Mouse (Mus musculus) T-cell, adult 2 months (primary cell): ENCODE results near the gene Znrf1.

ENCODE experiments used
- DNase-seq: peaks from one replicate; pipeline ENCODE4 v3.0.0; 2022; ENCODE audit warnings: low spot score

Znrf1 gene

DNA sequence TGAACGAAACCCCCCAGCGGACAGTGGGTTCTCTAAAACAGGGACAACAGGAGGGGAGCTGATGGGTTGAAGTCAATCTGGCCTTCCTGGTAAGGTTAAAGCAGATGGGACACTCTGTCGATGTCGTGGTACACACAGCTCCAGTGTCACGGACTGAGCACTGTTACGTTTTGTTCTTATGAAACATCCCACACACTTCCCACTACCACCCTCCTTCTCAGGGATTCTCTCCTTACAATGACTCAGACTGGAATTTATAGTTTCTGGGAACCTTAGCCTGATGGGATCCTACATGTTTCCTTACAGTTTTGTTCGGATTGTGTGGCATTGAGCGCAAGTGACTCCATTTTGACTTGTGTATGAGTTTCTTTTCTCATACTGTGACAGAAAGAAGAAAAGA is 95.7 kb downstream of the Znrf1 start:
- no peak for DNase-seq

DNA sequence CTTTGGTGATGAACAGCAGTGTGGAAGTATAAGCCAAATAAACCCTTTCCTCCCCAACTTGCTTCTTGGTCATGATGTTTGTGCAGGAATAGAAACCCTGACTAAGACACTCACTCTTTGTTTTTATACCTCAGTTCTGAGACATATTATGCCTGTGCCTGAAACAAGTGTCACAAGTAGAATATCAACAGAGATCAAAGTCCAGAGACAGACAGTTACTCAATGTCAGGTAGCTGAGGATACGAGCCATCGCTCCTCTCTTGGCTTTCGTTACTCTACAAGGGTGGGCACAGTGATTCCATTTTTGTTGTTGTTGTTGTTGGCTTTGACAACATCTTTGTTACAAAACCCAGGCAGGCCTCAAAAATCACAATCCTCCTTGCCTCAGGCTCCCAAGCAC is 97.1 kb downstream of the Znrf1 start:
- no peak for DNase-seq

GRCm38 (mm10) chr8:111638086-111638485 is 102.2 kb downstream of the Znrf1 start:
- no peak for DNase-seq

GRCm38 (mm10) chr8:111641064-111641463 is 105.2 kb downstream of the Znrf1 start:
- no peak for DNase-seq

DNA sequence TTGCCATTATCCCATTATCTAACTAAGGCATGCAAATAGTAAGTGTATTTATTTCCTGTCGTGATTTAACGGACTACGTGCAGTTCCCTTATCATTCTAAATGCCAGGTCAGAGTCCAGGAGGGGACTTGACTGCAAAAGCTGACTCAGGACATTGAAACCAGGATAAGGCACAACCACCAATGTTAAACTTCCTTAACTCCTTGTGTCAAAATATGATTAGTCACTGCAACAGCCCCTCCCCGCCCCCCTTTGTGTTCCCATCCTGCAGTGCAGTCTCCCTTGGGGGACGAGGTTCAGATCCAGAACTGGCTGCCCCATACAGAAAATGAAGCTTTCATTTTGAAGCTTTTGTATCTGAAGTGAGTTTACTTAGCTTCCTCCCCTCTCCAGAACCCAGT is 106.6 kb downstream of the Znrf1 start:
- no peak for DNase-seq

DNA sequence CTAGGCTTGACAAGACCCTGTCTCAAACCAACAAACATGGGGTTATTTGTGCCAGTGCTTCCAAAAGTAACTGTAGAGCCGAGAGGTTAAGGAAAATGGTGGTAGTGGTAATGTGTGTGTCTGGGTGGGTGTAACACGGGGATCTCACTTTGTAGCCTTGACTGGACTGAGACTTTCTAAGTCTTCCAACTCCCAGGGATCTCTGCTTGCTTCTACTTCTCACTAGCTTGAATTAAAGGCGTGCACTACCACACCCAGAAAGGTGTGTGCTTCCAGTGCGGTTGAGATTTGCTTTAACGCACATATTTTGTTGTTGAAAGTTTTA is 107.0 kb downstream of the Znrf1 start:
- no peak for DNase-seq

DNA sequence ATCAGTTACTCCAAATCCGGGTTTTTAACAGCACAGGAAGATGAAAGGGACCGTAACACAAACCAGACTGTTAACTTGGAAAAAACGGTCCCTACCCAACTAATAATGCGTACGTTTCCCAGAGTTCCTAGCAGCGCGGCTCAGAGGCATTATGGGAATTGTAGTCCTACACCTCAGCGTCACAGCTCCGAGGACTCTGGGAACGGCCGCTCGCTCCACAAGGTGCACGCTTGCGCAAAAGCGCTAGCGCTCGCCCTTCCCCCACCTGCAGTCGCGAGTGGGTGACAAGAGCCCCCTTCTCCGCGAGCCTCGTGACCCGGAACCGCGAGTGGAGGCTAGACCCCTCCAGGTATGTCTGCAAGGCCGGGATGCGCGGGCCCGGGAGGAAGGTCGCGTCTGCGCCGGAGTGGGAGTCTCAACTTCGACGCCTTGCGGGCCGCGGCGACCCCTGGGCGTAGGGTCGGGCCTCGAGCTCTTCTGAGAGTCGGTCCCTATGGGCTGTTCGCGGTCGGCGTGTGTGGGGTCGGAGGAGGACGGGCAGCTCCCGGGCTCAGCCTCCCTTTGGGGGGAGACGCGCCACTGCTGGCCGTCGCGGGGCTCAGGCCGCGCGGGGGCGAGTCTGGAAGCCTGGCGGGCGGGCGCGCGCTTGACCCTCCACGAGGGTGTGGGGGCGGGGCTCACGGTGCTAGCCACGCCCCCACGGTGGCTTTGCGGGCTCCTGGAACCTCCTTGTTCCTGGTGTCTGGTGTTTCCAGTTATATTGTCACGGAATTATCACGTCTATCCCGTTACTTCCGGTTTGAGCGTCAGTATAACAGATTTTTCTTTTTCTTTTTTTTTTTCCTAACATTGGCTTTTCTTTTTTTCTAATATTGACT is 107.6 kb downstream of the Znrf1 start, which contains the start of gene Zfp1:
Zfp1 (plus strand) TSS at position 138 of the 878 bp plus-strand sequence.
- DNase-seq, result peak; percentile 92

GRCm38 (mm10) chr8:111644286-111645051 is 108.6 kb downstream of the Znrf1 start:
- peak; percentile 82 for DNase-seq

GRCm38 (mm10) chr8:111645715-111646114 is 109.8 kb downstream of the Znrf1 start:
- DNase-seq, result peak; percentile 73

- DNase-seq, result no peak
These were observed 112.9 kb downstream of the Znrf1 start for GRCm38 (mm10) chr8:111648834-111649233.

GRCm38 (mm10) chr8:111650651-111651050 is 114.8 kb downstream of the Znrf1 start:
- DNase-seq, result no peak

DNA sequence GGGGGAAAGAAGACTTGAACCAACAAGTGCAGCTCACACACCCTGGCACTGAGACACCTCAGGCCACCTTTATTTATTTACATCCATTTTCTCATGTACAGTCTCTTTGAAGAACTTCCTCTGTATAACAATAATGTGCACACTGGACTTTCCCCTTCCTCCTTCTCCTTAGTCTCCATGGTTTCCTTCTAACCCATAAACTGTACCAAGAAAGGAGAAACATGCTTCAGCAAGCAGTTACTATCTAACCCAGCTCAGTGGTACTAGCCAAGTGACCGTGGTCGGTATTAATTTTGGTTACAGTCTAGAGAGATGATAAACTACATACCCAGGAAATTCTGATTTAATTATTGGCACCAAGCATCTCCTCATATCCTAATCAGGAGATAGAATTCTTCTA is 117.6 kb downstream of the Znrf1 start:
- no peak for DNase-seq

GRCm38 (mm10) chr8:111657312-111657854 is 121.5 kb downstream of the Znrf1 start:
- DNase-seq, result no peak

DNA sequence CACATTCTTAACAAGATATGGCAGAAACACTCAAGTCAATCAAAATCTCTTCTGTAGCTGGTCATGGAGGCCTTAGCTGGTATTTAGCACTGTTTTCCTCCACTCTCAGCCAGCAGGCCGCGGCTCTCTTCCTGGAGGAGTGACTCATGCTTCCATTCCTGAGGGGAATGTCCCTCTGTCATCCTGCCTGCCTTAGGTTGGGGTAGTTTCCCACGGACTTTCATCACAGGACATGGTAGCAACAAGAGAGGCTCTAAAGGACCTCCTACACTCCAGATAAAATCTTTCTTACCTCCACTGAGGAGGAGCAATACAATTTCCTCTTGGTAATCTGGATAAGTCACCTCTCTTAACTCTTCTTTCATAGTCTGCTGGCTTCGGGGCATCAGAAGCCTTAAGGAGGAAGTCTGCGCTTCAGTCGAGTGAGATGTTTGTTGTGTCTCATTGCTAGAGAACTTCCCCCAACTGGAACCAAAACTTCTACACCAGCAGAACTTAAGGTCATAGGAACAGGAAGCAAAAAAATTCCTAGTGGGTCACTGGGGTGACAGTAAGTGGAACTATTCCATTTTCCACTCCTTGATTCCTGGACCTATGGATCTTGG is 123.0 kb downstream of the Znrf1 start:
- DNase-seq, result no peak

DNA sequence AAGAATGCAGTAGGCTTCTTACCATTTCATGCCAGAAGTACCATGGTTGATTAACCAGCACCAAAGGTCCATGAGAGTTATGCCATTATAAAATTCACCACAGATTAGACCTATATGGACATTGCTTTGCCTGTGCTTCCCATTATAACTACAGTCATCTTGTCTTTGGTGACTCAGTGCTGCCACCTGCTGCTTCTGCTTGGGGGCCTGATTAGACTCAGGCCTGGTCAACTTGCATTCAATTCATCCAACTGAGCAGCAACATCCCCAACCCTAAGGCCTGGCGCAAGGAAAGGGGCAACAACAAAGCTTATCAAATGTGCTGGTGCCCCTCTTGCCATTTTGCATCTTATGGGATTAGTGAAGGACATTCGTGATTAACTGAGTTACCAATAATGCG is 126.6 kb downstream of the Znrf1 start:
- peak; percentile 26 for DNase-seq

DNA sequence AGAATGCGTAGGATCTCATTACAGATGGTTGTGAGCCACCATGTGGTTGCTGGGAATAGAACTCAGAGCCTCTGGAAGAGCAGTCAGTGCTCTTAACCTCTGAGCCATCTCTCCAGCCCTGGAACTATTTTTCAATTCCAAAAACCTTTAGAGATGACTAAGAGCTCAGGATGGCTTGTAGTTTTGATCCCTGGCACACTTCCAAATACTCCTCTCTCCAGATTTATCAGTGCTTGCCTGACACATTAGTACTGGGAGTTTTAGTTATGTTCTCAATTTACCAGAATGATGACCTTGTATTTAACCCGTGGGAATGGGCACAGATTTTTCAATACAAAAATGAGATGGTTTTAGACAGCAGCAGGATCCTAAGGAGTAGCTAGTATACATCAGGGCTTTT is 130.9 kb downstream of the Znrf1 start:
- DNase-seq, result no peak
